Mouse (Mus musculus) liver, postnatal 0 days (tissue): ENCODE data around the gene Smc1a.
"Not testable (repeated sequence)": the region's sequence is repeated elsewhere in the genome, so short reads cannot be mapped to it uniquely, and the experiment has no call there.

Experiments
- CTCF ChIP-seq: sonication (generic); IDR thresholded peaks from 2 replicates; pipeline ENCODE4 v1.5.1; 2016; ENCODE audit warnings: antibody characterized with exemption, low read depth
- EP300 ChIP-seq: IDR thresholded peaks from 2 replicates; pipeline ENCODE4 v1.6.1; 2016; ENCODE audit warnings: antibody characterized with exemption, low read depth, mild to moderate bottlenecking

- TF ChIP-seq CTCF, EP300: not testable (repeated sequence)
Measured at GRCm38 (mm10) chrX:152089832-152090614, 73.8 kb downstream of the Smc1a start.
